Mouse (Mus musculus): ENCODE measurements at regions not wholly inside any gene's neighbourhood (a gene's known extent, or its start where the extent isn't known, plus 50 kb on each side); places are given as distances from the start of the nearest gene placed in this dataset.

DNA sequence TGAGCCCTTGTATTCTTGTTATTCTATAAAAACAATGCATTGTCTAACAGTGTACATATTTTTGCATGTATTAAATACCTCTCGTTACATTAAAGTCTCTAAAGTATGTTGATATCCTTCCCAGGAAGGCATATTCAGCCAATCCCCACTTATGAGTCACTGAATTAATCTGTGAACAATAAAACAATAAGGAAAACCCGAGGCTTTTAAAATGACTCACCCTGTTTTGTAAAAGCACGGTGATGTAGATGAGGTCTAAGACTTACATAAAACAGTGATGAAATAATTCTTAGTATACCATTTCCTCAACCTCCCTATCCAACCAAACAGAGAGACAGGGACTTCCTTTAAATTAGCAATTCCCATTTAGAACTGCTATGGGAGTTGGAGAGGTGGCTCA is 95.8 kb downstream of the Asb7 start:
- DNase-seq (ENCODE audit: low spot score in 2 of 2) = no peak

DNA sequence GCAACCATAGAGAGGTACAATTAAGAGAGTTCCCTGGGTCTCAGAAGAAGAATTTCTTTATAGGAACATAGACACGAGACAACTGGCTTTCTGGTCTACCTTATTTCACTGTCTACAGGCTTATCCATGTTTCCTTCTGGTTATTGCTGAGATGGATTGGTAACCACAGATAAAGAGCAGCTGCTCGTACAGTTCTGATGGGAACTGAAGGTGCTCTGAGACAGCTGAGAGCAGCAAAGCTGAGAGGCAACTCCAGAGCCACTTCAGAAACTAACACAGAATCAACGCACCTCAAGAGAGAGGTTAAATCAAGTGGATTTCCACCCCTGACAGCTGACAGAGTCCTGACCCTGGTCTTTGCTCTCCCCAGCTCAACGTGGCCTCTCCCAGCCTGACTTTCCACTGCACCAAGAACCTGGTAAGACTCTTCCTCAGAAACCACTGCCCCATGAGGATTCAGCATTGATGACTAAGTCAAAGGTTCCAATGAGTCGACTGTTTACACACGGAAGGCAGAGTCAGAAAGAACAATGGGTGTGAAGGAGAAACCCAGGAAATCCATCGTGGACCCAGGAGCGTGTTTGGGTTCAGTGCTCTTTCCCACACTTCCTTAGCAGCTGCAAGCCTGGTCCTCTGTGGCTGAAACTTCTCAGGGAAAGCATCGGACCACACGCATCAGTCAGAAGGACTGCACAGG is 97.7 kb downstream of the Asb7 start:
- no peak for DNase-seq (ENCODE audit: low spot score in 2 of 2)

GRCm38 (mm10) chr7:66586511-66586910 is 102.9 kb downstream of the Asb7 start:
- DNase-seq (ENCODE audit: low spot score in 2 of 2) = no peak

- peak in 1 of 2 experiments; percentile 3 for DNase-seq (ENCODE audit: low spot score in 2 of 2)
Measured at GRCm38 (mm10) chr7:66580687-66581151, 108.7 kb downstream of the Asb7 start.

DNA sequence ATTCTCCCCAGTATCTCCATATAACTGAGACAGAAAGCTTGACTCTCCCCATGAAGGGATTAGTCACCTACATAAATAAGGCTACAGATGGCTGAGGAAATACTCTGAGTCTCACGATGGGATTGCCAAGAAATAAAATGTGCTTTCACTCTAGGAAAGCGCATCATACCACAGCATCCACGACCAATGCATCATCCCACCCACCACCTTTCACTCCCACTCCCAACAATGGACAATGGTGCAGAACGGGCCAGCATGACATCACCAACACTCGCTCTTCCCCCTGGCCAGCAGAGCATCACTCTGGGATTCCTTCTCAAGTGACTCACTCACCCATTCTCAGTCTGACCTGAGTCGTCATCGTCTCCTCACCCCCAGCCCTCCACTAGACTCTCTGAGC is 113.1 kb downstream of the Asb7 start:
- DNase-seq (ENCODE audit: low spot score in 2 of 2) = no peak

DNA sequence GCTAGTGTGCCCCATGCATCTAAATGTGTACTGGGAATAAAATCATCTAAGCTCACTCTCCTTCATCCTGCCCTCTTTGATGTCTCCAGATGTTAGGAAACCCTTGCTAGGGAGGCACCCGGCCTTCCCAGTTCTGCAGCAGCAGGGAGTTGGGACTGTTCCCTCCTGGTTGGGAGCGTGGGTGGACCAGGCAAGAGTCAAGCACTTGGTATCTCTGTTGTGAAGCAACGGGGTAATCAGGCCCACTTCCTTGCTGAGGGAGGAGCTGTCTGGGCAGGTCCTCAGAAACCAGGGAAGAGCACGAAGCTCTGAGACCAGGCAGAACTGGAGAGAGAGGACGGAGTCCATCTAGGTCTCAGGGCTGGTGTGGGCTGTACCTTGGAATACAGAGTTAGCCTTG is 117.9 kb downstream of the Asb7 start:
- DNase-seq (ENCODE audit: low spot score in 2 of 2) = no peak

- no peak for DNase-seq (ENCODE audit: low spot score in 2 of 2)
Measured at GRCm38 (mm10) chr7:66547694-66548093, 120.4 kb upstream of the Aldh1a3 start.

DNA sequence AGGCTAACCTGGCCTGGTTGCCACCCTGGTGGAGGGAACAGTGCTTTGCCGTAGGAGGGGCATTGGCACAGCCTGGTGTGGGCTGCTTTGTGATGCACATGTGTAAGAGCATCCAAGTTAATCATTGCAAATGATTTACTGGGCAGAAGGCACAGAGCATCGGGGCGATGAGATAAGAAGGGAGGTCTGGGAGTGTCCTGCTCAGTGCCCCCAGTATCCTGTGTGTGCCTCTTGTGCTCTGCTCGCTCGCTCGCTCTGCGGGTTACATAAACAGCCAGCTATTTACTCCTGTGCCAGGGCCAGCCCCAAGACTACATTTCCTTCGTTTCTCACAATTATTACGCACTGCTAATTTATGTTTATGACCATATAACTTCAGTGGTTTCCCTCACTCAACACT is 117.9 kb upstream of the Aldh1a3 start:
- no peak for DNase-seq (ENCODE audit: low spot score in 2 of 2)

DNA sequence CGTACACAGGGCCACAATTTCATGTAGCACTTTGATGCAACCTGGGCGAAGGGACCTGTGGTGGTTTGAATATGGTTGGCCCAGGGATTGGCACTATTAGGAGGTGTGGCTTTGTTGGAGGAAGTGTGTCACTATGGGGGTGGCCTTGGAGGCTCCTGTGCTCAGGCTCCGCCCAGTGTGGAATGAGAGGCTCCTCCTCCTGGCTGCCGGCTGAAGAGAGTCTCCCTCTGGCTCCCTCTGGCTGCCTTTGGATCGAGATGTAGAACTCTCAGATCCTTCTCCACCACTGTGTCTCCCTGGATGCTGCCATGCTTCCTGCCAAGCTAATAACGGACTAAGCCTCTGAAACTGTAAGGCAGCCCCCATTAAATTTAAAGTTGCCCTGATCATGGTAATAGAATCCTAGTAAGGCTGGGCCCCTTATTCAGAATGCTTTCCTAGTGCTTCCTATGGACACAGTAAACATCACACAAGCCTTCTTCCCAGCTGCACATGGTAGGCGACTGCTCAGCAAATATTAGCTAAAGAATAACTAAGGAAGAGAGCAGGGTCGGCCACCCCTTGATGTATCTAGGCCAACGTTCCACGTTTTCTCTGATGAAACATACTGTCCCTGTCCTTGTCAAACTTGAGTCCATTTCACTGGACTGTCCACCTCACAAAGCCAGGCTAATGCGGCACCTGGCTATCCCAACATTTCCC is 117.2 kb upstream of the Aldh1a3 start:
- no peak for DNase-seq (ENCODE audit: low spot score in 2 of 2)

DNA sequence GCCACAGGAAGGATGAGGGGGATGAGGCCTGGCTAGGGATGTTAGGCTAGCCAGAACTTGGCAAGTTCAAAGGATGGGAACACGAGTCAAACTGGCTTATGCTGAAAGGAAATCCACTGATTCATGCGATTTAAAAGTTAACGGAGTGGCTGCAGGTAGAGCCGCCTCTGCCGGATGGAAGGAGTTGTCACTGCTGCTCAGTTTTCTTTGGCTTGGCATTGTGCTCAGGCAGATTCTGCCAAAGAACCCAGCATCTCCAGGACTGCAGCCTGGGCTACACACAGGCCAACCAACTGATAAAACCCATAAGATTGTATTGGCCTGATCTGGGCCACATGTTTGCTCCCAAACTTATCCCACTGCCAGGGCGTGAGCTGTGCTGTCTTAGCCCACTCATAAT is 105.3 kb upstream of the Aldh1a3 start:
- DNase-seq (ENCODE audit: low spot score in 2 of 2) = no peak

DNA sequence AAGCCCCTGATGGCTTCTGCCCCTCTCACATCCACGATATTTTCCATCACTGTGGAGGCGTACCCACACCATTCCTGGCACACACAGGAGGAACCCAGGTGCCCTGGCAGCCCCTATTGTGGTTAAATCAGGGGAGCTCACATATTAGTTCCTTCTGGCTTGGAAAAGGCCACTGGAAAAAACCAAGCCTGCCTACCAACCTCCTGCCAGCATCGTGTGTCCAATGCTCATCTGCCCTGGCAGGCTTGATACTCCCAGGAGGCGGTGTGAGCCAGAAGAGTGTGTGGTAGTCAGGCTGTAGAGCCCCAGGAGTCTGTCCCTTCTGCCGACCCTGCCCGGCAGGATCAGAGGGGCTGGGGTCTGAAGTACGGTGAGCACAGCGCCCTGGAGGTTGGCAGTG is 104.7 kb upstream of the Aldh1a3 start:
- no peak for DNase-seq (ENCODE audit: low spot score in 2 of 2)

DNA sequence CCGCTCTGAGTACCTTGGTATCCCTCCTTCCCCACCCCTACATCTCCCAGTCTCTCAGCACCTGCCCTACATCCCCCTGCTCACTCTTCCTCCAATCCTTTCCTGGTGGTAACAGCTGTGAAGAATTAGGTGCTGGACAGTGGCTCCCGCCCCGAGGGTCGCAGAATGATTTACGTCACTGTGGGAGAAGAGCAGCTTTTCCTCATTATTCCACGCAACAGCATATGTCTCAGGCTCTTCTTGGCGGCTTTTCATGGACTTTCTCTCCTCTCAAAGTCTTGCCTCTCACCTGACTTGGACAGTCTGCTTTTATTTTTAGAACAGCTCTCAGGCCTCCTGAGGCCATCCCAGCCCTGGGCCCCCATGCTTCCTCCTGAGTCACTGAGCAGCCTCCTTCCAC is 103.8 kb upstream of the Aldh1a3 start:
- DNase-seq (ENCODE audit: low spot score in 2 of 2) = no peak

GRCm38 (mm10) chr7:66528881-66529280 is 101.6 kb upstream of the Aldh1a3 start:
- DNase-seq (ENCODE audit: low spot score in 2 of 2) = no peak

DNA sequence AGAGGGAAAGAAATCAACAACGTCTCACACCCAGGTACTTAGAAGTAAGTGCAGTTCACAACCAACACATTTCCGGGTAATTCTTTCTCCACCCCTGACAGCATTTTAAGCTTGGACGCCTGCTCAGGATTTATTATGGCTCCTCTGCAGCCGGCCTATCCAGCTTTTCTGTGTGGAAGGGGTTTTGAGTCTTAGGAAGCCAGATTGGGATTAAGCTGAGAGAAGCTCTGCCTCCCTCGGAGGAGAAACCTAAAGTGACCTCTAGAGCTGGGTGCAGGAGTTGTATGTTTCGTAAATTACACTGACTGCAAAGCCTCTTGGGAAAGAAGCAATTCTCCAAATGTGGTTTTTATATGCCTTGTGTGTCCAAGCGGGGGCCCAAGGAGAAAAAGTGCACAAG is 96.6 kb upstream of the Aldh1a3 start:
- no peak for DNase-seq (ENCODE audit: low spot score in 2 of 2)

DNA sequence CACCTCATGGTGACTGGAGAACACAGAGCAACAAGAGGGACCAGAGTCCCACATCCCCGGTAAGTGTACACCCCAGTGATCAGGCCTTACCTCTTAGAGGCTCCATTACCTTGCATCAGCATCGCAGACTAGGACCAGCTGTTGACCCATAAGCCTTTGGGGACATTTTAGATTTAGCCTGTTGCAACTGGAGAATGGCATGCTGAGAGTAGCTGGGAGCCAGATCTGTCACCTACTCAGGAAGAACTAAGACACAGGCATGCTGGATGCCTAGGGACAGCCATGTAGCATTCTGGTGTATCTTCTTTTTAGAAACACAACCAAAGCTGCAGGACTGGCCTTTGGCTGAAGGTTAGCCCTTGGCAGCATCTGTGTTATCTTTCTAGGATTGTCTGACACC is 94.2 kb upstream of the Aldh1a3 start:
- no peak for DNase-seq (ENCODE audit: low spot score in 2 of 2)

DNA sequence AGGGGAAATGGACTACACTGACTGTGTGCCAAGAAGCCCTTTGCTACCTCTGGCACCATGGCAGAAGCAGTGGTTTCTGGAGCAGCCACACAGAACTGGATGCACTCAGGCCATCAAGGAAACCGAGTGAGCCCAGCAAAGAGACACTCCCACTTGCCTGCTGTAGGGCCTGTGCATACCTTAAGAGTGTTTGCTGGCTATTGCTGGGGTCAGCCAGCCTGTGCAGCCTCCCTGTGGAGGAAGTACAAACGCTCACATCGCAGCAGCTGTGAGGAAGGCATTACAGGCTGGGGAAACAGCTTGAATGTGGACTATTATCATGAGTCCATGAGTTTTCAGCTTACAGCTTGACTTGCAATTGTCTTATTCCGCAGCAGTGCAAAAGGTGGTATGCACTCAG is 88.8 kb upstream of the Aldh1a3 start:
- DNase-seq (ENCODE audit: low spot score in 2 of 2) = no peak

DNA sequence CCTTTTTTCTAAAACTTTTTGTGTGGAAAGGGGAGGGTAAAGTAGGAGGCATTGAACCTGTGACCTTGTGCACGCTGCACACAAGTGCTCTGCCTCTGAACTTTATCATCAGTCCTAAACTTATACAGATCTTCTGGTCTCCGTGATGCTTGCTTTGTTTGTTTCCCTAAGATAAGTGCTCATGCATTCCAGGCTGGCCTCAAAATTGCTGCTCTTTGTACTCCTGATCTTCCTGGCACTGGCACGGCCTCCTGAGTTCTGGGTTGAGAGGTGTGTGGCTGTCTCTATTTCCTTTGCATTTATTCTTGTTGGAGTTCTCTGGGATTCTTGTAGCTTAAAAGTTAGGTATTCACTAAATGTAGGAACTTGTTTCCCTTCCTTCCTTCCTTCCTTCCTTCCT is 86.1 kb upstream of the Aldh1a3 start:
- no peak for DNase-seq (ENCODE audit: low spot score in 2 of 2)

DNA sequence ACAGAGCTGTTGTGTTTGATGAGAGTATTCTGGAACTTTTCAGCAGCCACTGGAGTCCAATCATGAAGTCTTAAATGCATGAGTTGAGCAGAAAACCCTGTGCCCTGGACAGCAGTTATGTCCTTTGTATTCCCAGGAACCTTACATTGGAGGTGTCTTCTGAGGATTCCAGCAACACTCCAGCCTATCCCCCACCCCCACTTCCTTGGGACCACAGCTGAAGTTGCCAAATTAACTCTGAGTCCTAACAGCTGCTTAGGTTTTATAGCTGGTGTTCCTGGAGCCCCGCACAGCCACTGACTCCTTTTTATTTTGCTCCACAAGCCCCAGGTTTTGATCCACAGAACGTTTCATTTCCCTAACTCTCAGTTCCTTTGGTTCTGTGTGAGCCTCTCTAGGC is 78.4 kb upstream of the Aldh1a3 start:
- DNase-seq (ENCODE audit: low spot score in 2 of 2) = no peak

DNA sequence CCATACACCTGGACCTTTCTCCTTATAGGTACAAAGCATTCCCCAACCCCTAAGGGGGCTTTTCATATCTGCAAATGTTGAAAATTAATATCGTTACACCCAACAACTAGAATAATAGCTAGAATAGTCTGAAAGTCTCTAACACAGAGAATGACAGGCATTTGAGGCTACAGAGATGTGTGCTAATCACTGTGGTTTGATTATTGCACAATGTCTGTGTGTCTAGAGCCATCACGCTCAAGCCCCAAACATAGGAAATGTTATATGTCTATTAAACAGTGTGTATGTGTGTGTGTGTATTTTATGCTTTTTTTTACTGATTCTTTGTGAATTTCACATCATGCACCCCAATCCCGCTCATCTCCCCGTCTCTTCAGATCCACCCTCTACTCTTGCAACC is 77.2 kb upstream of the Aldh1a3 start:
- DNase-seq (ENCODE audit: low spot score in 2 of 2) = no peak

DNA sequence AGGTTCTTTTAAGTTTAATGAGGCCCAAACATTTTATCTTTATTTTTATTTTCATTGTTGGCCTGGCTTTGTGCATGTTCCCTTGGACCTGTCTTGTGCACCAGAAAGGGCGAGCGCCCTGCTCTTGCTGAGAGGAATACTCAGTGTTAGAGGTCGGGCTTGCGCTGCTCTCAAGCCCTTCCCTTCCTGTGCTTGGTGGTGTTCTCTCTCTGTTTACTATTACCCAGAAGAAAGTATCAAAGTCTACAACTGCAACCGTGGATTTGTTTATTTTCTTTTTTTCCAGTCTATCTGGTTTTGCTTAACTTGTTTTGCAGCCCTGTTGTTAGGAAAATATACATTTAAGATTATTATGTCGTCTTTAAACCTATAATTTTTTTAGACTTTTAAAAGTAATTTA is 74.1 kb upstream of the Aldh1a3 start:
- no peak for DNase-seq (ENCODE audit: low spot score in 2 of 2)

GRCm38 (mm10) chr7:66497480-66497879 is 70.2 kb upstream of the Aldh1a3 start:
- DNase-seq (ENCODE audit: low spot score in 2 of 2) = no peak

DNA sequence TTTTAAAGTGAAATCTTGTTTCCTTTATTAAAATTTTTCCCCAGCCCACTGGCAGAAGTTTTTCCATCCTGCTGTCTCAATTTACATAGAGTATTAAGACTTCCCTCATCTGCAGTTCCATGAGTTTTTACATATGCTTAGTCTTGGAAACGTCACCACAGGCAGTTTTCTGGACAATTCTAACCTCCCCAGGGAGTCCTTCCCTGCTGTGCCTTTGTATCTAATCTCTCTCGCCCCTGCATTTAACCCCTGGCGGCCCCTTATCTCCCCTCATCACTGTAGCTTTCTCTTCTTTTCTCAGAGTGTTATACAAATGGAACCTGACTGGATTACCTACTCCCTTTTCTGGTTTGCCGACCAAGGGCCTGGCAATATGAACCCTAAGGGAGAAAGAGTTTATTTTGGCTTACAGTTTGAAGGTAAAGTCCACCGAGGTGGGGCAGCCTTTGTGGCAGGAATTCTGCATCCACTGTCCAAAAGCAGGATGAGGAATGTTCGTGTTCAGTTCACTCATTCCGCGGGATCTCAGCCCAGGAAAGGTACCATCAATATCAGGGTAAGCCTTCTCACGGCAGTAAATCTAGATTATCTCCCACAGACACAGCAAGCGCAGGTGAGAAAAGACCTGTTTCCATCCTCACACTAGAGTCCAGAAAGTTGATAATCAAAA is 66.0 kb upstream of the Aldh1a3 start:
- DNase-seq (ENCODE audit: low spot score in 2 of 2) = no peak

GRCm38 (mm10) chr7:66492748-66493147 is 65.4 kb upstream of the Aldh1a3 start:
- no peak for DNase-seq (ENCODE audit: low spot score in 2 of 2)

Measured in left cerebral cortex, adult 9 months (tissue).